Mouse (Mus musculus) forebrain, embryonic 14.5 days (tissue): ENCODE data around the gene Thra. TPM values are rescaled to one million over a fixed set of nuclear protein-coding genes. Genes with fewer than 3 reads are reported as not detected.
A peak's percentile ranks its signal among the peaks of the same experiment; 100 is the strongest.

ENCODE experiments used
- ATAC-seq: fragments of 200-750 bp; cut with Nextera tagmentation; 2 replicates; pipeline ENCODE4 v1.8.0; 2017; ENCODE audit warnings: mild to moderate bottlenecking, moderate library complexity
- DNase-seq: peaks from one replicate; pipeline ENCODE4 v3.0.0-alpha.2; 2015; ENCODE audit warnings: low spot score
- H3K27ac ChIP-seq: fragments of 300-500 bp; sonication (generic); 2 replicates; pipeline ENCODE4 v1.5.1; 2014; ENCODE audit warnings: low read depth, mild to moderate bottlenecking, control low read depth, low read length, moderate library complexity
- H3K27me3 ChIP-seq: fragments of 300-500 bp; sonication (generic); replicated peaks from 2 replicates; pipeline ENCODE4 v1.6.1; 2014; ENCODE audit warnings: low read length, control low read depth, mixed read lengths; ENCODE audit not compliant: control insufficient read depth, insufficient read depth
- H3K36me3 ChIP-seq: fragments of 300-500 bp; sonication (generic); 2 replicates; pipeline ENCODE4 v1.6.1; 2014; ENCODE audit warnings: low read length, control low read depth; ENCODE audit not compliant: control insufficient read depth, insufficient read depth
- H3K4me1 ChIP-seq: fragments of 300-500 bp; sonication (generic); 2 replicates; pipeline ENCODE4 v1.6.1; 2014; ENCODE audit warnings: antibody characterized with exemption, low read length, control low read depth; ENCODE audit not compliant: control insufficient read depth, insufficient read depth
- H3K4me2 ChIP-seq: fragments of 300-500 bp; sonication (generic); 2 replicates; pipeline ENCODE4 v1.6.1; 2014; ENCODE audit warnings: mild to moderate bottlenecking, control low read depth, low read length
- H3K4me3 ChIP-seq: fragments of 300-500 bp; sonication (generic); 2 replicates; pipeline ENCODE4 v1.5.1; 2014; ENCODE audit warnings: low read depth, low read length, control low read depth
- H3K9ac ChIP-seq: fragments of 300-500 bp; sonication (generic); 2 replicates; pipeline ENCODE4 v1.6.1; 2014; ENCODE audit warnings: mild to moderate bottlenecking, low read length, control low read depth, moderate library complexity
- H3K9me3 ChIP-seq: fragments of 300-500 bp; sonication (generic); replicated peaks from 2 replicates; pipeline ENCODE4 v1.6.1; 2016; ENCODE audit warnings: low read length, control low read depth, mixed read lengths; ENCODE audit not compliant: control insufficient read depth
- WGBS: fragments of 180-500 bp; shearing (Covaris S2); extraction: QIAGEN DNeasy Blood & Tissue Kit; methylation state at CpG from one replicate; pipeline ENCODE4 v1.1.7; 2014; 5-methylcytosine and 5-hydroxymethylcytosine counted together
- polyA plus RNA-seq: library from polyadenylated mRNA; unstranded; fragments of >200 nt; fragmentation: Nextera tagmentation; extraction: Ambion mirVana; gene quantifications from 2 replicates; pipeline ENCODE4 v1.2.1, GENCODE M21; 2014

Thra gene
- 164 and 199 TPM in 2 replicates for polyA plus RNA-seq

GRCm38 (mm10) chr11:98740393-98741050 lies at the start of gene Thra:
Thra (plus strand) TSS chr11:98740638.
- DNase-seq, result peak; percentile 82
- WGBS, result 0% methylated on average over 22 of the region's 22 CpGs
- Histone ChIP-seq H3K9me3 (no peaks in the 10 kb centered on the region), H3K27me3 (no peaks in the 10 kb centered on the region), H3K9ac (peak within 1 kb of the TSS; percentile 97), H3K27ac (peak within 1 kb of the TSS; percentile 98), H3K4me2 (peak within 1 kb of the TSS; percentile 84), H3K4me1 (peaks cover 48% of the 10 kb centered on the region), H3K36me3 (no peaks in the 10 kb centered on the region), H3K4me3 (peak within 1 kb of the TSS; percentile 90)
- ATAC-seq, result peak; percentile 63

- no peaks in the 10 kb centered on the region for H3K9me3 ChIP-seq
- 76% methylated on average over 13 of the region's 13 CpGs for WGBS
- ATAC-seq (no peak), DNase-seq (no peak)
- no peak overlapping the region for H3K9ac ChIP-seq
- H3K4me2 ChIP-seq, result no peak overlapping the region
- H3K27ac ChIP-seq, result no peak overlapping the region
- H3K27me3 ChIP-seq, result no peaks in the 10 kb centered on the region
- H3K4me1 ChIP-seq, result no peaks in the 10 kb centered on the region
- peaks cover 74% of the 10 kb centered on the region for H3K36me3 ChIP-seq
- no peak overlapping the region for H3K4me3 ChIP-seq
These were observed 47.2 kb upstream of the Thra start for GRCm38 (mm10) chr11:98693201-98693600.

DNA sequence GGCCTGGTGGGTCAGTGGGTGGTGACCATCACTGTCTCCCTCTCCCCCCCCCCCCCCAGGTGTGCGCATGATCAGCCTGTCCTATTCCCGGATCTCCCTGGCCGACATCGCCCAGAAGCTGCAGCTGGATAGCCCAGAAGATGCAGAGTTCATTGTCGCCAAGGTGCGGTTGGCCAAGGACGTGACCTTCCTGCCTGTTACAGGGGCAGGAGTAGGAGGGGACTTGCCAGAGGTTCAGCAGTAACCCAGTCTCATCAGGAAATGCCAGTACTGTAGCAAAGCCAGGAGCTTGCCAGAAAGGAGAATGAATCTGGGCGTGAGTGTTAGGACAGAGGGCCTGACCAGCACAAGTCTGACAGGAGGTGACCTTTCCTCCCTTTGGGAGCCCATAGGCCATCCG lies 46.7 kb upstream of the Thra start:
- H3K9me3 ChIP-seq, result no peaks in the 10 kb centered on the region
- H3K36me3 ChIP-seq, result peaks cover 71% of the 10 kb centered on the region
- WGBS, result 91% methylated on average over 8 of the region's 9 CpGs
- H3K4me2 ChIP-seq, result no peak overlapping the region
- no peaks in the 10 kb centered on the region for H3K4me1 ChIP-seq
- DNase-seq (no peak), ATAC-seq (no peak)
- H3K27me3 ChIP-seq, result no peaks in the 10 kb centered on the region
- H3K4me3 ChIP-seq, result no peak overlapping the region
- no peak overlapping the region for H3K9ac ChIP-seq
- H3K27ac ChIP-seq, result no peak overlapping the region

DNA sequence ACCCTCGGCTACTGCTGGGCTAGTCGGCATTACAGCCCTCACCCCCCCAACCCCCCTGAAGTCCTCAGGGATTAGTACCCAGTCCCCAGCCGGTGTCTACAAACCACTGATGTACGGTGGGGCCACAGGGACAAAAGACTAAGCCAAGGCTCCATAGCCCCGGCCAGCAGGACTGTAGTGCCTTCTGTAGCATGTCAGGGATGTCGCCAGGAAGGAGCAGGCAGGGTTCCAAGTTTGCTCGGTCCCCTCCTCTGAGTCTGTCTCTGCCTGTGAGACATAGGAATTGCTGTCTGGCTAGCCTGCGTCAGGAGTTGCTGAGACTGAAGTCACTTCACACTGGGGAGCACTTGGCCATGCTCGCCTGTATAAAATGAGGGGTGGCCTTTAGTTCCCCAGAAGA lies 46.1 kb upstream of the Thra start:
- no peak overlapping the region for H3K4me3 ChIP-seq
- DNase-seq (no peak), ATAC-seq (no peak)
- H3K4me2 ChIP-seq, result no peak overlapping the region
- no peaks in the 10 kb centered on the region for H3K9me3 ChIP-seq
- H3K27ac ChIP-seq, result no peak overlapping the region
- peaks cover 68% of the 10 kb centered on the region for H3K36me3 ChIP-seq
- 84% methylated on average over 9 of the region's 9 CpGs for WGBS
- H3K9ac ChIP-seq, result no peak overlapping the region
- no peaks in the 10 kb centered on the region for H3K27me3 ChIP-seq
- no peaks in the 10 kb centered on the region for H3K4me1 ChIP-seq

GRCm38 (mm10) chr11:98695408-98695807 lies 45.0 kb upstream of the Thra start:
- Histone ChIP-seq H3K4me2 (no peak overlapping the region), H3K36me3 (peaks cover 57% of the 10 kb centered on the region), H3K27ac (no peak overlapping the region), H3K27me3 (no peaks in the 10 kb centered on the region), H3K4me1 (no peaks in the 10 kb centered on the region), H3K9me3 (no peaks in the 10 kb centered on the region), H3K4me3 (no peak overlapping the region), H3K9ac (no peak overlapping the region)
- 77% methylated on average over 14 of the region's 14 CpGs for WGBS
- ATAC-seq, result no peak
- no peak for DNase-seq

GRCm38 (mm10) chr11:98696454-98697216 lies 43.8 kb upstream of the Thra start:
- H3K27ac ChIP-seq, result no peak overlapping the region
- H3K27me3 ChIP-seq, result no peaks in the 10 kb centered on the region
- no peak overlapping the region for H3K4me3 ChIP-seq
- no peak for ATAC-seq
- H3K9ac ChIP-seq, result no peak overlapping the region
- no peak overlapping the region for H3K4me2 ChIP-seq
- DNase-seq, result no peak
- WGBS, result 88% methylated on average over 14 of the region's 14 CpGs
- no peaks in the 10 kb centered on the region for H3K9me3 ChIP-seq
- H3K4me1 ChIP-seq, result no peaks in the 10 kb centered on the region
- H3K36me3 ChIP-seq, result peaks cover 45% of the 10 kb centered on the region

DNA sequence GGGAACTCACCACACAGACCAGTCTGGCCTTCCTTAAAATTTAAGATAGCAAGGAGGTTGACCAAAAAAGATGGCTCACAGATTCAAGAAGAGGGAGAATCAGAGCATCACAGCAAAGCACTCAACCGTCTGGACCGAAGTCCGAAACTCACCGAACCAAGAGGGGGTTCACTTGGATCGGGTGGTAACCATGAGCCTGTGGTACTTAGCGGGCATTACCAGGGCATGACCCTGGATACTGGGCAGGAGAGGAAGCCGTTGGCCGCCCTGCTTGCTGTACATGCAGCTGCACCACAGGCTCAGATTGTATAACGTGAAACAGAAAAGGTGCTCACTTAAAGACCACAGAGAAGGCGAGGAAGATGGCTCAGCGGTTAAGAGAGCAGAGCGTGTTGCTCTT lies 43.2 kb upstream of the Thra start:
- Histone ChIP-seq H3K4me3 (no peak overlapping the region), H3K9ac (no peak overlapping the region), H3K36me3 (peaks cover 39% of the 10 kb centered on the region), H3K27me3 (no peaks in the 10 kb centered on the region), H3K4me1 (no peaks in the 10 kb centered on the region), H3K4me2 (no peak overlapping the region), H3K27ac (no peak overlapping the region), H3K9me3 (no peaks in the 10 kb centered on the region)
- no peak for ATAC-seq
- DNase-seq, result no peak
- WGBS, result 90% methylated on average over 12 of the region's 12 CpGs

GRCm38 (mm10) chr11:98698849-98699640 lies 41.4 kb upstream of the Thra start:
- 84% methylated on average over 16 of the region's 16 CpGs for WGBS
- no peak for ATAC-seq
- no peak overlapping the region for H3K27ac ChIP-seq

More at GRCm38 (mm10) chr11:98698849-98699640, 41.4 kb upstream of the Thra start:
- Histone ChIP-seq H3K36me3 (peaks cover 21% of the 10 kb centered on the region), H3K9me3 (no peaks in the 10 kb centered on the region), H3K27me3 (no peaks in the 10 kb centered on the region), H3K4me1 (no peaks in the 10 kb centered on the region), H3K4me2 (no peak overlapping the region), H3K9ac (no peak overlapping the region), H3K4me3 (no peak overlapping the region)
- no peak for DNase-seq
